Comparison of ENCODE assay signal across 18 mouse cellular contexts in the genomic region with DNA sequence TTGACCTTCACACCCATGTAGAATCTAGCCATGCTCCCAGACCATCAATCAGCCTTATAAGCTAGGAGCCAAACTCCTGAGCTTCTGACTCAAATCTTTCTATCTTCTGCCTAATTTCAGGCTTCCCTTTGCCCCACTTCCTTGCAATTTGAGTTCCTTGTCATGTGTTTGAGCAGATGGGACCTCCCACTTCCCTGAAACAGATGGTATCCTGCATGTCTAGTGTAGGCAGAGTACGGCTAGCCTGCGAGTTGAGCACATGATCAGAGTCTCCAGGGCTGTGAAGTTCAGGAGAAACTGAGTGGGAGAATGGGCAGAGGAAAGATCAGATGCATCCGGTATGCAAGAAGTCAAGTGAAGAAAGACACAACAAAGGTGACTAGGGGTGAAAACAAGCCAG. TPM values are rescaled to one million over a fixed set of nuclear protein-coding genes. Genes with fewer than 3 reads are reported as not detected.
DNase-seq lines count a peak whose midpoint lies in the region; ATAC-seq lines count a peak whose summit lies in the region.
"Had no signal": no experiment of that assay in that cellular context is flagged by ENCODE, and none has a peak within 500 bp of the region (broad histone marks: within the 10 kb centered on the region; RNA-seq: fewer than 3 reads in every experiment).

No protein-coding gene starts in this region.

- no peak overlapping the region for H3K27ac ChIP-seq in forebrain, embryonic 14.5 days (ENCODE audit: low read depth, low read length)
- no peak overlapping the region for H3K27ac ChIP-seq in forebrain, embryonic 16.5 days (ENCODE audit: low read length)
- H3K27ac ChIP-seq: embryonic facial prominence, embryonic 10.5 days; hindbrain, embryonic 15.5 days; limb, embryonic 10.5 days; liver, embryonic 14.5 days had no signal

- no peak overlapping the region for H3K4me2 ChIP-seq in forebrain, embryonic 14.5 days (ENCODE audit: low read length)
- no peak overlapping the region for H3K4me2 ChIP-seq in forebrain, embryonic 16.5 days (ENCODE audit: low read length)
- H3K4me2 ChIP-seq: hindbrain, embryonic 15.5 days had no signal

- no peak overlapping the region for H3K9ac ChIP-seq in forebrain, embryonic 14.5 days (ENCODE audit: low read length)
- no peak overlapping the region for H3K9ac ChIP-seq in forebrain, embryonic 16.5 days (replicated peaks; ENCODE audit: low read depth, low read length)
- H3K9ac ChIP-seq: hindbrain, embryonic 15.5 days; liver, embryonic 14.5 days had no signal

- peak; percentile 44; the same call in 1 of the 2 replicates for ATAC-seq in forebrain, embryonic 14.5 days
- ATAC-seq in forebrain, embryonic 16.5 days: no peak

- H3K4me1 ChIP-seq in forebrain, embryonic 14.5 days (ENCODE audit: control insufficient read depth, insufficient read depth, low read length): peaks cover 2% of the 10 kb centered on the region; the same call in 1 of the 2 replicates
- H3K4me1 ChIP-seq in forebrain, embryonic 16.5 days (replicated peaks; ENCODE audit: control insufficient read depth, insufficient read depth, low read length): peaks cover 3% of the 10 kb centered on the region; the same call in 1 of the 2 replicates
- H3K4me1 ChIP-seq: embryonic facial prominence, embryonic 10.5 days; hindbrain, embryonic 15.5 days; limb, embryonic 10.5 days had no signal

- H3K36me3 ChIP-seq in forebrain, embryonic 14.5 days (ENCODE audit: control insufficient read depth, insufficient read depth, low read length): no peaks in the 10 kb centered on the region
- H3K36me3 ChIP-seq in forebrain, embryonic 16.5 days (ENCODE audit: control insufficient read depth, insufficient read depth): no peaks in the 10 kb centered on the region
- H3K36me3 ChIP-seq: embryonic facial prominence, embryonic 10.5 days; hindbrain, embryonic 15.5 days; limb, embryonic 10.5 days had no signal

- intact Hi-C loops in gastrocnemius, postnatal 36 days (cut with DNase I): no loop called here

- DNase-seq in forebrain, embryonic 14.5 days (ENCODE audit: low spot score): peak; percentile 22
- DNase-seq in frontal cortex, postnatal 14 days (ENCODE audit: low spot score in 2 of 2): peak; percentile 29 to 47
- DNase-seq in layer of hippocampus, postnatal 14 days (ENCODE audit: low spot score in 2 of 2): peak; percentile 64 to 84
- peak; percentile 79 to 80 for DNase-seq in right cerebral cortex, adult 2 months (ENCODE audit: low spot score in 2 of 2)
- DNase-seq in urinary bladder, adult 18-20 months (ENCODE audit: low spot score in 2 of 2): no peak
- DNase-seq in gastrocnemius, postnatal 36 days: no peak
- no peak for DNase-seq in urinary bladder, postnatal 36 days (ENCODE audit: low spot score in 2 of 2)
- DNase-seq: adrenal gland, postnatal 10 days; cerebellum, postnatal 25 days; kidney, adult 2 months; lung, postnatal 10 days had no signal

- no peaks in the 10 kb centered on the region for H3K9me3 ChIP-seq in forebrain, embryonic 14.5 days (replicated peaks; ENCODE audit: control insufficient read depth, low read length)
- H3K9me3 ChIP-seq in forebrain, embryonic 16.5 days (ENCODE audit: control insufficient read depth, low read length): no peaks in the 10 kb centered on the region
- H3K9me3 ChIP-seq: embryonic facial prominence, embryonic 10.5 days; hindbrain, embryonic 15.5 days; limb, embryonic 10.5 days had no signal

- 79% methylated on average over 3 of the region's 3 CpGs for WGBS in forebrain, embryonic 14.5 days
- WGBS in forebrain, embryonic 16.5 days: 76% methylated on average over 3 of the region's 3 CpGs

- no peaks in the 10 kb centered on the region for H3K27me3 ChIP-seq in forebrain, embryonic 14.5 days (replicated peaks; ENCODE audit: control insufficient read depth, insufficient read depth, low read length)
- H3K27me3 ChIP-seq in forebrain, embryonic 16.5 days (replicated peaks; ENCODE audit: control insufficient read depth, insufficient read depth, low read length): no peaks in the 10 kb centered on the region
- H3K27me3 ChIP-seq: hindbrain, embryonic 15.5 days had no signal

- no peak overlapping the region for H3K4me3 ChIP-seq in forebrain, embryonic 14.5 days (ENCODE audit: low read depth, low read length)
- H3K4me3 ChIP-seq in forebrain, embryonic 16.5 days (replicated peaks; ENCODE audit: low read length): no peak overlapping the region
- H3K4me3 ChIP-seq: embryonic facial prominence, embryonic 10.5 days; hindbrain, embryonic 15.5 days; limb, embryonic 10.5 days had no signal

RNA-seq across cellular contexts. Expression of gene Nwd2, which starts 24.8 kb away (rescaled TPM):
- polyA plus RNA-seq in forebrain, embryonic 14.5 days (2014; fragmentation: Nextera tagmentation; extraction: Ambion mirVana): 2.9 and 5.7 TPM in 2 replicates
- 3.6 and 5.7 TPM in 2 replicates for polyA plus RNA-seq in forebrain, embryonic 16.5 days (2015; fragmentation: Nextera tagmentation; extraction: Ambion mirVana)
- 10 to 100 TPM; 24.3 to 30.8 TPM for total RNA-seq in layer of hippocampus, postnatal 14 days (2021)
- not detected for total RNA-seq in gastrocnemius, postnatal 36 days (2021)
- polyA plus RNA-seq: gonadal fat pad, adult 2 months; kidney, adult 2 months; limb, embryonic 10.5 days; small intestine, adult 2 months had no signal

Comparison
In these comparisons a context has a peak if more than half of its experiments do, and no peak if none do; other contexts are left out.
1. DNase-seq: peak in forebrain, embryonic 14.5 days (single experiment), frontal cortex, postnatal 14 days (2 of 2), layer of hippocampus, postnatal 14 days (2 of 2) and right cerebral cortex, adult 2 months (2 of 2); none in urinary bladder, adult 18-20 months (0 of 2), gastrocnemius, postnatal 36 days (0 of 2) and urinary bladder, postnatal 36 days (0 of 2).
2. RNA of gene Nwd2, which starts 24.8 kb away (total RNA-seq): 24.3 to 30.8 TPM in layer of hippocampus, postnatal 14 days; not detected in gastrocnemius, postnatal 36 days; every median in the first group is over 10 times any median in the second.